Mouse (Mus musculus): ENCODE data around the gene Irf1. TPM values are rescaled to one million over a fixed set of nuclear protein-coding genes. Genes with fewer than 3 reads are reported as not detected.

Gene Irf1
- total and polyA plus RNA-seq, 3 experiments: 17.8 to 64.9 (median 23.6) TPM

DNA sequence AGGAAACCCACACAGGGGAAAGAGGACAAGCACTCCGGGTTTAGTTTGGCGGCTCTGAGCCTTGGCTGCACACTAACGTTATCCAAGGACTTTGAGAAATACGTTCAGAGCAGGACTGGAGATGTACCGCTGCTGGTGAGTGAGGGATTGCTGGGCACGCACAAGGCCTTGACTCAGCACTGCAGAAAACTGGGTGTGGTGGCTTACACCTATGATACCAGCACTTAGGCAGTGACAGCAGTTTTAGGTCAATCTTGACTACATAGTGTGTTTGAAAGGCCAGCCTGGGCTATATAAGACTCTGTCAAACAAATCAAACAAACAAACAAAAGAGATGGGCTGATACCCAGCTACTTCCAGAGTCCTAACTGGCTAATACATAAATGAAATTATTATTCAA, 33.7 kb downstream of the Irf1 start:
- in situ Hi-C loops (cut with MboI; ENCODE audit: low pct_ligation_motif_present, low pct_unique_long_range_greater_than_20kb, low sequenced_read_pairs): no loop called here
- no peak for DNase-seq (ENCODE audit: extremely low read depth)
- TF ChIP-seq TCF12 (IDR thresholded peaks at IDR 0.05; ENCODE audit: low read depth, low read length): no peak
- no peak for TF ChIP-seq MAX (IDR thresholded peaks at IDR 0.05; ENCODE audit: low read length)
- no peaks in the 10 kb centered on the region for H3K79me2 ChIP-seq (replicated peaks; ENCODE audit: control insufficient read depth, extremely low read depth, insufficient read depth, poor library complexity, severe bottlenecking)
- no peak overlapping the region for H3K9ac ChIP-seq (ENCODE audit: insufficient read depth, low read depth)
- dilution Hi-C loops (cut with MboI; ENCODE audit: extremely low pct_ligation_motif_present, extremely low pct_unique_long_range_greater_than_20kb, low sequenced_read_pairs): no loop called here
- H3K4me2 ChIP-seq (ENCODE audit: insufficient read depth, low read depth, poor library complexity, severe bottlenecking): no peak overlapping the region
- H3K27ac ChIP-seq (ENCODE audit: insufficient read depth, low read depth): no peak overlapping the region
- no peaks in the 10 kb centered on the region for H3K27me3 ChIP-seq (replicated peaks)
- H3K4me1 ChIP-seq (ENCODE audit: control insufficient read depth in 1 of 2, insufficient read depth in 2 of 2): peaks cover 29 to 60% of the 10 kb centered on the region in 2 experiments
- no peaks in the 10 kb centered on the region for H3K36me3 ChIP-seq (replicated peaks in 1 of 2; ENCODE audit: control insufficient read depth in 1 of 2, insufficient read depth in 1 of 2, low read length in 1 of 2)
- no peak overlapping the region for H3K4me3 ChIP-seq (replicated peaks in 1 of 3; ENCODE audit: low read depth in 2 of 3, low read length in 2 of 3, poor library complexity in 1 of 3)
- no peaks in the 10 kb centered on the region for H3K9me3 ChIP-seq (replicated peaks; ENCODE audit: low read length)

DNA sequence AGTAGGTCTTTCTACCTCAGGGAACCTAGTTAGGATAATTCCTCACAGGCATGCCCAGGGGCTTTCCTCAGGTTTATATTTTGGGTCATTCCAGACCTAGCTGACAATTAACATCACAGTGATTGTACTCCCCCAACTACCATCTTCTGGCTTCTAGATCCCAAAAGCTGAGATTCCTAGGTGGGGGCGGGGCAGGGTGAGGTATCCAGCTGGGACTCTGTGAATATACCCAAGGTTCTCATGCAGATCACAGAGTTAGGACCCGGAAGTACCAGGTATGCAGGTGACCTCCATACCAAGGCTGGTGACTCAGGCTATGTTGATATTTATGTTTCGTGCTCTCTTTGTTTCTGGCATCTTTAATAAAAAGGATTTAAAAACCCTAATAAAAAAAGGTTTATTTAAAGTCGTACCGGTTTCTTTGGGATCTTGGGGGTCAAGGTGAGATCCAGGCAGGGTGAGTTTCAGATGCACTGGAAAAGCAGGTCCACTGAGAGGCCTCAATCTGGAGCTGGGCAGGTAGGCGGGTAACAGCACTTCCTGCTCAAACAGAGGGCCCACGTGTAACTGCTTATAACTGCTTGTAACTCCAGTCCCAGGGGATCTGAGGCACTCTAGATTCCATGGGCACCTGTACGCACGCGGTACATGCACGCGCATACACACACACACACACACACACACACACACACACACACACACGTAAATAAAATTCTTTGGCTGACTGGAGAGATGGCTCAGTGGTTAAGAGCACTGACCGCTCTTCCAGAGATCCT, 34.9 kb downstream of the Irf1 start:
- no peaks in the 10 kb centered on the region for H3K27me3 ChIP-seq (replicated peaks)
- H3K9me3 ChIP-seq (replicated peaks; ENCODE audit: low read length): no peaks in the 10 kb centered on the region
- dilution Hi-C loops (cut with MboI; ENCODE audit: extremely low pct_ligation_motif_present, extremely low pct_unique_long_range_greater_than_20kb, low sequenced_read_pairs): no loop called here
- TF ChIP-seq CHD1 (IDR thresholded peaks at IDR 0.05; ENCODE audit: low read depth, low read length) (no peak), BHLHE40 (IDR thresholded peaks at IDR 0.05; ENCODE audit: low read depth, low read length) (no peak), CTCF (conservative IDR thresholded peaks at IDR 0.05 in 1 of 2, IDR thresholded peaks at IDR 0.05 in 1 of 2; ENCODE audit: low read depth in 2 of 2, low read length in 2 of 2) (no peak), RAD21 (IDR thresholded peaks at IDR 0.05; ENCODE audit: low read depth, low read length) (no peak), POLR2A (IDR thresholded peaks at IDR 0.05; ENCODE audit: low read depth, low read length) (no peak), RCOR1 (conservative IDR thresholded peaks at IDR 0.05; ENCODE audit: low read depth, low read length) (no peak), ZNF384 (IDR thresholded peaks at IDR 0.05; ENCODE audit: low read depth, low read length) (no peak), PAX5 (IDR thresholded peaks at IDR 0.05; ENCODE audit: low read length) (no peak), GABPA (IDR thresholded peaks at IDR 0.05; ENCODE audit: insufficient replicate concordance, low read depth, low read length) (no peak), E2F4 (IDR thresholded peaks at IDR 0.05; ENCODE audit: insufficient replicate concordance, low read depth, low read length) (no peak), USF1 (IDR thresholded peaks at IDR 0.05; ENCODE audit: low read depth, low read length) (no peak), HCFC1 (IDR thresholded peaks at IDR 0.05; ENCODE audit: low read depth, low read length) (no peak)
- in situ Hi-C loops (cut with MboI; ENCODE audit: low pct_ligation_motif_present, low pct_unique_long_range_greater_than_20kb, low sequenced_read_pairs): no loop called here
- H3K27ac ChIP-seq (ENCODE audit: insufficient read depth, low read depth): no peak overlapping the region
- no peak overlapping the region for H3K4me3 ChIP-seq (replicated peaks in 1 of 3; ENCODE audit: low read depth in 2 of 3, low read length in 2 of 3, poor library complexity in 1 of 3)
- H3K79me2 ChIP-seq (replicated peaks; ENCODE audit: control insufficient read depth, extremely low read depth, insufficient read depth, poor library complexity, severe bottlenecking): no peaks in the 10 kb centered on the region
- no peak overlapping the region for H3K4me2 ChIP-seq (ENCODE audit: insufficient read depth, low read depth, poor library complexity, severe bottlenecking)
- DNase-seq (ENCODE audit: extremely low read depth): no peak
- H3K4me1 ChIP-seq (ENCODE audit: control insufficient read depth in 1 of 2, insufficient read depth in 2 of 2): peaks cover 25 to 64% of the 10 kb centered on the region in 2 experiments
- no peak overlapping the region for H3K9ac ChIP-seq (ENCODE audit: insufficient read depth, low read depth)
- no peaks in the 10 kb centered on the region for H3K36me3 ChIP-seq (replicated peaks in 1 of 2; ENCODE audit: control insufficient read depth in 1 of 2, insufficient read depth in 1 of 2, low read length in 1 of 2)

DNA sequence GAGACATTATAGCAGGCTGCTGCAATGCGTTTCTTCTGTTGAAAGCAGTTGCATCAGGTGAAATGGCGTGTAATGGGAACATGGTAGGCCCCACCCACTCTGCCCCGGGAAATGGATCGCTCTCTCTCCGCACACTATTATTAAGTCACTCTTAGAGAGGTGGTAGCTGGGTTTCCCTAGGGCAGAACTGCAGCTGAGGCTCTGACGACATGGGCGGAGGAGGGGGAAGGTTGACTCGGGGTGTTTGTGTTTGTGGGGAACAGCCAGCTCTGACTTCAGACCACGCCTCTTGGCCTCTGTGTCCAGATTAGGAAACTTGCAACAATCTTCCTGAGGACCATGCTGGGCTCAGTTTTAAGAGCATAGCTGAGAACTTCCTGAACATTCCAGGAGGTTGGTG, 36.0 kb downstream of the Irf1 start:
- Histone ChIP-seq H3K27me3 (replicated peaks) (no peaks in the 10 kb centered on the region), H3K4me1 (ENCODE audit: control insufficient read depth in 1 of 2, insufficient read depth in 2 of 2) (peaks cover 23 to 64% of the 10 kb centered on the region in 2 experiments), H3K79me2 (replicated peaks; ENCODE audit: control insufficient read depth, extremely low read depth, insufficient read depth, poor library complexity, severe bottlenecking) (no peaks in the 10 kb centered on the region), H3K9ac (ENCODE audit: insufficient read depth, low read depth) (no peak overlapping the region), H3K4me3 (replicated peaks in 1 of 3; ENCODE audit: low read depth in 2 of 3, low read length in 2 of 3, poor library complexity in 1 of 3) (no peak overlapping the region), H3K36me3 (replicated peaks in 1 of 2; ENCODE audit: control insufficient read depth in 1 of 2, insufficient read depth in 1 of 2, low read length in 1 of 2) (no peaks in the 10 kb centered on the region), H3K9me3 (replicated peaks; ENCODE audit: low read length) (no peaks in the 10 kb centered on the region), H3K4me2 (ENCODE audit: insufficient read depth, low read depth, poor library complexity, severe bottlenecking) (no peak overlapping the region), H3K27ac (ENCODE audit: insufficient read depth, low read depth) (no peak overlapping the region)
- dilution Hi-C loops (cut with MboI; ENCODE audit: extremely low pct_ligation_motif_present, extremely low pct_unique_long_range_greater_than_20kb, low sequenced_read_pairs) (no loop called here), in situ Hi-C loops (cut with MboI; ENCODE audit: low pct_ligation_motif_present, low pct_unique_long_range_greater_than_20kb, low sequenced_read_pairs) (no loop called here)
- no peak for DNase-seq (ENCODE audit: extremely low read depth)
- TF ChIP-seq ZNF384 (IDR thresholded peaks at IDR 0.05; ENCODE audit: low read depth, low read length) (no peak), USF2 (conservative IDR thresholded peaks at IDR 0.05; ENCODE audit: low read depth, low read length) (no peak), MAFK (IDR thresholded peaks at IDR 0.05; ENCODE audit: insufficient replicate concordance, low read length) (no peak), MEF2A (IDR thresholded peaks at IDR 0.05; ENCODE audit: borderline replicate concordance, low read depth, low read length) (no peak), MXI1 (IDR thresholded peaks at IDR 0.05; ENCODE audit: low read depth, low read length) (no peak), BHLHE40 (IDR thresholded peaks at IDR 0.05; ENCODE audit: low read depth, low read length) (no peak), MYC (IDR thresholded peaks at IDR 0.05; ENCODE audit: low read depth, low read length) (no peak), TCF12 (IDR thresholded peaks at IDR 0.05; ENCODE audit: low read depth, low read length) (no peak), RAD21 (IDR thresholded peaks at IDR 0.05; ENCODE audit: low read depth, low read length) (no peak), EP300 (IDR thresholded peaks at IDR 0.05; ENCODE audit: low read length) (no peak)
